Mouse (Mus musculus) midbrain, embryonic 16.5 days (tissue): ENCODE data around the gene Cntn4. TPM values are rescaled to one million over a fixed set of nuclear protein-coding genes. Genes with fewer than 3 reads are reported as not detected.

Experiments used
- ATAC-seq: fragments of 200-750 bp; cut with Nextera tagmentation; 2 replicates; pipeline ENCODE4 v1.8.0; 2017; ENCODE audit warnings: moderate TSS enrichment
- H3K27ac ChIP-seq: fragments of 300-500 bp; sonication (generic); 2 replicates; pipeline ENCODE4 v1.5.1; 2014; ENCODE audit warnings: mild to moderate bottlenecking, low read length, mixed read lengths
- H3K27me3 ChIP-seq: fragments of 300-500 bp; sonication (generic); 2 replicates; pipeline ENCODE4 v1.6.1; 2014; ENCODE audit warnings: low read depth, low read length, mixed read lengths; ENCODE audit not compliant: control insufficient read depth, insufficient read depth
- H3K36me3 ChIP-seq: fragments of 300-500 bp; sonication (generic); 2 replicates; pipeline ENCODE4 v1.6.1; 2014; ENCODE audit warnings: mild to moderate bottlenecking, low read length, moderate library complexity, mixed read lengths; ENCODE audit not compliant: control insufficient read depth, insufficient read depth
- H3K4me1 ChIP-seq: fragments of 300-500 bp; sonication (generic); 2 replicates; pipeline ENCODE4 v1.6.1; 2014; ENCODE audit warnings: mild to moderate bottlenecking, low read length, mixed read lengths; ENCODE audit not compliant: control insufficient read depth, insufficient read depth
- H3K4me2 ChIP-seq: fragments of 300-500 bp; sonication (generic); 2 replicates; pipeline ENCODE4 v1.6.1; 2014; ENCODE audit warnings: mild to moderate bottlenecking, low read length, mixed read lengths
- H3K4me3 ChIP-seq: fragments of 300-500 bp; sonication (generic); 2 replicates; pipeline ENCODE4 v1.5.1; 2014; ENCODE audit warnings: low read depth, mild to moderate bottlenecking, low read length, moderate library complexity, mixed read lengths
- H3K9ac ChIP-seq: fragments of 300-500 bp; sonication (generic); 2 replicates; pipeline ENCODE4 v1.6.1; 2014; ENCODE audit warnings: low read depth, low read length, mixed read lengths
- H3K9me3 ChIP-seq: fragments of 300-500 bp; sonication (generic); replicated peaks from 2 replicates; pipeline ENCODE4 v1.6.1; 2014; ENCODE audit warnings: mild to moderate bottlenecking, low read length, mixed read lengths; ENCODE audit not compliant: control insufficient read depth, poor library complexity, severe bottlenecking
- WGBS: fragments of 180-500 bp; shearing (Covaris S2); extraction: QIAGEN DNeasy Blood & Tissue Kit; methylation state at CpG from one replicate; pipeline ENCODE4 v1.1.7; 2014; 5-methylcytosine and 5-hydroxymethylcytosine counted together
- polyA plus RNA-seq: library from polyadenylated mRNA; unstranded; fragments of >200 nt; fragmentation: Nextera tagmentation; extraction: Ambion mirVana; gene quantifications from 2 replicates; pipeline ENCODE4 v1.2.1, GENCODE M21; 2015

Cntn4 gene
- polyA plus RNA-seq, 1 experiment from 2014 or later = 31.3 TPM

- no peak for ATAC-seq
- H3K9ac ChIP-seq = no peak overlapping the region
- H3K27me3 ChIP-seq = no peaks in the 10 kb centered on the region
- H3K4me3 ChIP-seq = no peak overlapping the region
- H3K9me3 ChIP-seq = no peaks in the 10 kb centered on the region
- H3K27ac ChIP-seq = no peak overlapping the region
- WGBS = 60% methylated on average over 6 of the region's 6 CpGs
- H3K4me1 ChIP-seq = no peaks in the 10 kb centered on the region
- no peaks in the 10 kb centered on the region for H3K36me3 ChIP-seq
- no peak overlapping the region for H3K4me2 ChIP-seq
These were observed 704.0 kb downstream of the Cntn4 start for GRCm38 (mm10) chr6:106381288-106382025.

- Histone ChIP-seq H3K27ac (no peak overlapping the region), H3K4me2 (no peak overlapping the region), H3K4me3 (no peak overlapping the region), H3K9ac (no peak overlapping the region), H3K4me1 (no peaks in the 10 kb centered on the region; the same call in 1 of the 2 replicates), H3K27me3 (no peaks in the 10 kb centered on the region), H3K36me3 (no peaks in the 10 kb centered on the region), H3K9me3 (no peaks in the 10 kb centered on the region)
- 52% methylated on average over 2 of the region's 2 CpGs for WGBS
- ATAC-seq = no peak
These were observed 710.5 kb downstream of the Cntn4 start for GRCm38 (mm10) chr6:106387833-106388406.

- Histone ChIP-seq H3K36me3 (no peaks in the 10 kb centered on the region), H3K9ac (no peak overlapping the region), H3K4me2 (no peak overlapping the region), H3K27me3 (no peaks in the 10 kb centered on the region), H3K4me1 (no peaks in the 10 kb centered on the region), H3K4me3 (no peak overlapping the region), H3K27ac (no peak overlapping the region), H3K9me3 (no peaks in the 10 kb centered on the region)
- 76% methylated on average over 3 of the region's 3 CpGs for WGBS
- ATAC-seq = no peak
These were observed 730.6 kb downstream of the Cntn4 start for GRCm38 (mm10) chr6:106408014-106408413.

- Histone ChIP-seq H3K4me1 (no peaks in the 10 kb centered on the region), H3K27me3 (no peaks in the 10 kb centered on the region), H3K27ac (no peak overlapping the region), H3K36me3 (no peaks in the 10 kb centered on the region), H3K4me3 (no peak overlapping the region), H3K4me2 (no peak overlapping the region), H3K9me3 (no peaks in the 10 kb centered on the region), H3K9ac (no peak overlapping the region)
- no peak for ATAC-seq
- WGBS = 79% methylated on average over 3 of the region's 3 CpGs
These were observed 731.2 kb downstream of the Cntn4 start for GRCm38 (mm10) chr6:106408634-106409033.

- no peaks in the 10 kb centered on the region for H3K27me3 ChIP-seq
- H3K9me3 ChIP-seq = no peaks in the 10 kb centered on the region
- no peaks in the 10 kb centered on the region for H3K36me3 ChIP-seq
- H3K9ac ChIP-seq = no peak overlapping the region
- ATAC-seq = no peak
- no peak overlapping the region for H3K4me3 ChIP-seq
- H3K4me2 ChIP-seq = no peak overlapping the region
- H3K27ac ChIP-seq = no peak overlapping the region
- no peaks in the 10 kb centered on the region for H3K4me1 ChIP-seq
These were observed 745.5 kb downstream of the Cntn4 start for GRCm38 (mm10) chr6:106422947-106423346.

GRCm38 (mm10) chr6:106423471-106423870 lies 746.0 kb downstream of the Cntn4 start:
- no peak overlapping the region for H3K9ac ChIP-seq
- no peaks in the 10 kb centered on the region for H3K9me3 ChIP-seq
- 100% methylated on average over 2 of the region's 2 CpGs for WGBS
- no peak overlapping the region for H3K4me3 ChIP-seq
- no peak for ATAC-seq
- H3K4me2 ChIP-seq = no peak overlapping the region
- H3K36me3 ChIP-seq = no peaks in the 10 kb centered on the region
- no peaks in the 10 kb centered on the region for H3K4me1 ChIP-seq
- H3K27ac ChIP-seq = no peak overlapping the region
- no peaks in the 10 kb centered on the region for H3K27me3 ChIP-seq

- WGBS = 88% methylated on average over 3 of the region's 3 CpGs
- Histone ChIP-seq H3K27me3 (no peaks in the 10 kb centered on the region), H3K4me2 (no peak overlapping the region), H3K9ac (no peak overlapping the region), H3K4me1 (no peaks in the 10 kb centered on the region), H3K4me3 (no peak overlapping the region), H3K27ac (no peak overlapping the region), H3K9me3 (no peaks in the 10 kb centered on the region), H3K36me3 (no peaks in the 10 kb centered on the region)
- no peak for ATAC-seq
These were observed 749.2 kb downstream of the Cntn4 start for GRCm38 (mm10) chr6:106426615-106427014.

- no peak overlapping the region for H3K27ac ChIP-seq
- ATAC-seq = no peak
- no peaks in the 10 kb centered on the region for H3K27me3 ChIP-seq
- no peak overlapping the region for H3K4me3 ChIP-seq
- H3K9me3 ChIP-seq = no peaks in the 10 kb centered on the region
- 86% methylated on average over 3 of the region's 3 CpGs for WGBS
- H3K9ac ChIP-seq = no peak overlapping the region
- no peaks in the 10 kb centered on the region for H3K4me1 ChIP-seq
- no peaks in the 10 kb centered on the region for H3K36me3 ChIP-seq
- H3K4me2 ChIP-seq = no peak overlapping the region
These were observed 754.0 kb downstream of the Cntn4 start for GRCm38 (mm10) chr6:106431466-106431865.

- H3K9ac ChIP-seq = no peak overlapping the region
- no peaks in the 10 kb centered on the region for H3K27me3 ChIP-seq
- H3K4me3 ChIP-seq = no peak overlapping the region
- WGBS = 35% methylated on average over 1 of the region's 1 CpGs
- H3K4me2 ChIP-seq = no peak overlapping the region
- no peaks in the 10 kb centered on the region for H3K4me1 ChIP-seq
- H3K27ac ChIP-seq = no peak overlapping the region
- no peaks in the 10 kb centered on the region for H3K9me3 ChIP-seq
- H3K36me3 ChIP-seq = no peaks in the 10 kb centered on the region
- no peak for ATAC-seq
These were observed 763.3 kb downstream of the Cntn4 start for GRCm38 (mm10) chr6:106440786-106441185.
